Mouse (Mus musculus) midbrain, embryonic 11.5 days (tissue): ENCODE measurements at regions not wholly inside any gene's neighbourhood (a gene's known extent, or its start where the extent isn't known, plus 50 kb on each side); places are given as distances from the start of the nearest gene placed in this dataset.
A peak's percentile ranks its signal among the peaks of the same experiment; 100 is the strongest.

Source experiments
- ATAC-seq: fragments of 200-750 bp; cut with Nextera tagmentation; 2 replicates; pipeline ENCODE4 v1.8.0; 2017; ENCODE audit warnings: moderate TSS enrichment, moderate library complexity; ENCODE audit not compliant: low FRiP score
- DNase-seq: peaks from one replicate; pipeline ENCODE4 v3.0.0; 2015; ENCODE audit warnings: low spot score; ENCODE audit errors: missing footprints
- H3K27ac ChIP-seq: fragments of 300-500 bp; sonication (generic); 2 replicates; pipeline ENCODE4 v1.5.1; 2014; ENCODE audit warnings: low read depth, low read length
- H3K27me3 ChIP-seq: fragments of 300-500 bp; sonication (generic); 2 replicates; pipeline ENCODE4 v1.6.1; 2014; ENCODE audit warnings: mild to moderate bottlenecking, low read length, moderate library complexity, mixed read lengths; ENCODE audit not compliant: control insufficient read depth, insufficient read depth
- H3K36me3 ChIP-seq: fragments of 300-500 bp; sonication (generic); 2 replicates; pipeline ENCODE4 v1.6.1; 2014; ENCODE audit warnings: mild to moderate bottlenecking, low read length, moderate library complexity, mixed read lengths; ENCODE audit not compliant: control insufficient read depth, insufficient read depth
- H3K4me1 ChIP-seq: fragments of 300-500 bp; sonication (generic); 2 replicates; pipeline ENCODE4 v1.6.1; 2014; ENCODE audit warnings: low read length; ENCODE audit not compliant: control insufficient read depth, insufficient read depth
- H3K4me2 ChIP-seq: fragments of 300-500 bp; sonication (generic); 2 replicates; pipeline ENCODE4 v1.6.1; 2014; ENCODE audit warnings: mild to moderate bottlenecking, moderate library complexity
- H3K4me3 ChIP-seq: fragments of 300-500 bp; sonication (generic); 2 replicates; pipeline ENCODE4 v1.5.1; 2014; ENCODE audit warnings: low read depth, low read length
- H3K9ac ChIP-seq: fragments of 300-500 bp; sonication (generic); 2 replicates; pipeline ENCODE4 v1.6.1; 2014; ENCODE audit warnings: low read length
- H3K9me3 ChIP-seq: fragments of 300-500 bp; sonication (generic); 2 replicates; pipeline ENCODE4 v1.6.1; 2016; ENCODE audit warnings: low read length; ENCODE audit not compliant: control insufficient read depth
- WGBS: fragments of 180-500 bp; shearing (Covaris S2); extraction: QIAGEN DNeasy Blood & Tissue Kit; methylation state at CpG from one replicate; pipeline ENCODE4 v1.1.7; 2014; 5-methylcytosine and 5-hydroxymethylcytosine counted together

DNA sequence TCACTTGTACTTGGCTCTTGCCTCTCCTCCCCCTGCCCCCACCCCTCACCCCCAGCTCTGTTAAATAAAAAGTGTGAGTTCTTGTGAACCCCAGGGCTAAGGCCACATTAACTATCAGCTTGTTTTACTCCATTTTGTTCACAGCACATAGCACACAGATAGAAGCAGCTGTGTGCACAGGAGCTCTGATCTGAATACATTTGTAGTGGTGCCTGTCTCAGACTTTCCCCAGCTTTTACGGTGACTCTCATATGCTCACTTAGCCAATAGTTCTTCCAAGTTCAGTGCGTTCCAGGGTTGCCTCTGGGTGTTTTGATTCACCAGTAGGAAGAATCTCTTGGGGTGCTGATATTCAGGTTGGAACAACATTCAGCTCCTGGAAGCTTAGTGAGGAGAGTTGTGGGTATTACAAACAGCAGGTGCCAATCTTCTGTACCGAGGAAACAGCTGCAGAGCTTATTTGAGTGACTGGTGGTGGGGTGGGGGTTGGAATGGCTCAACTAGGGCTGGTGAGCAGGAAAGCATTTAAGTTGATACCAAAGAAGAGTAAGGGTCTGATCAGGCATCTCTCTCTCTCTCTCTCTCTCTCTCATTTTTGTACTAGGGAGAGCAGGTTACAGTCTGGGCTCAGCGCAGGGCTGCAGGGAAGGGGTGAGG, 51.7 kb upstream of the 4933402D24Rik start:
- 62% methylated on average over 4 of the region's 4 CpGs for WGBS
- Histone ChIP-seq H3K4me2 (no peak overlapping the region), H3K27me3 (no peaks in the 10 kb centered on the region), H3K9ac (no peak overlapping the region), H3K4me3 (no peak overlapping the region), H3K27ac (no peak overlapping the region), H3K4me1 (peaks cover 9% of the 10 kb centered on the region; the same call in 1 of the 2 replicates), H3K9me3 (no peaks in the 10 kb centered on the region), H3K36me3 (no peaks in the 10 kb centered on the region)
- DNase-seq = no peak
- ATAC-seq = no peak

DNA sequence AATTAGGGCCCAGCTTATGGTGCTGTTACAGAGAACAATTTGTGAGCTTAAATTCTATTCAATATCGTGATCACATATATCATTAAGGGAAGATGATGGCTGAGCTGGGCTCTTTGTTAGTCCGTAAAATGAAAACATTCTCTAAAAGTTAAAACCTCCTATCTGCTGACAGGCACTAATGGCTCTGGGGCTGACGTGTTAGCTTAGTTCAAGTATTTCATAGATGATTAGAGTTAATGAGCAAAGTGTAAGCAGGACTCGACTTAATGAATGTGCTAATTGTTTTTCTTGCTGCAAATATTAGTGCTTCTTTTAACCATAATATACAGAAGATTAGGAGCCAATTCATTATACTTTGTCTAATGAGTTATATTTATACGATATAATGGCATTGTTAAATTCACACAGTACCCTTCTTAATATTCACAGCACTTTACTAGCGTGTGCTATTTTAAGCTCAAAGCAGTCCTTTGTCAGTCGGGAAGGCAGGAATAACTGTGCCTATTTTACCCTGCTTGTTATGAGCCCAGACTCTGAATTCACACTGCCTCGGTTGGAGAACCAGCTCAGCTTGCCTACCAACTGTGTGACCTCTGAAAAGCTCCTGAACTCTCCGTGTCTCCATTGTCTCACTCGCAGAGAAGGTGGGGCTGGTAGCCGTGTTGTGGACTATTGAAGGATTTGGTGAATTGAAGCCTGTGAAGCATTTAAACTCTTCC, 50.6 kb upstream of the 4933402D24Rik start:
- Histone ChIP-seq H3K27ac (no peak overlapping the region), H3K9me3 (no peaks in the 10 kb centered on the region), H3K9ac (no peak overlapping the region), H3K27me3 (no peaks in the 10 kb centered on the region), H3K36me3 (no peaks in the 10 kb centered on the region), H3K4me3 (no peak overlapping the region), H3K4me2 (no peak overlapping the region), H3K4me1 (peaks cover 9% of the 10 kb centered on the region; the same call in 1 of the 2 replicates)
- WGBS = 41% methylated on average over 11 of the region's 11 CpGs
- peak; percentile 86 for DNase-seq
- no peak for ATAC-seq
